Mouse (Mus musculus): ENCODE results near the gene Gm281.

The Gm281 gene

DNA sequence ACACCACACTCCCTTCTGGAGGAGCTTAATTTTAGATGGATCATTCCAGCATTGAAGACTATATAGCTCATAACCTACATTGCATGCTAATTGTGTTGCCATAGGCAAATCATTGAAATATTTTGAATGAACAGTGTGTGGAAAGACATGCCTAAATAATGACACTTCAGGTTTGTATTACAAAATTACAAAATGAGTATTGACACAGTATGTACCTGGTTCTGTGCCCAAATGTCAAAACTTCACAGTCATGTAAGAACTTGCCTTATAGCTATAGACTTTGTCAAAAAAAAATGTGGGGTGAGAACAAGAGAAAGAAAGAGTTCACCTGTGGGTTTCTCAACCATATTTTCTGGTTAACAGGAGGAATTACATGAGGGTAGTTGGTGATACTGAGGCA, 52.9 kb downstream of the Gm281 start:
- no peak for DNase-seq (ENCODE audit: extremely low read depth, low read depth)

DNA sequence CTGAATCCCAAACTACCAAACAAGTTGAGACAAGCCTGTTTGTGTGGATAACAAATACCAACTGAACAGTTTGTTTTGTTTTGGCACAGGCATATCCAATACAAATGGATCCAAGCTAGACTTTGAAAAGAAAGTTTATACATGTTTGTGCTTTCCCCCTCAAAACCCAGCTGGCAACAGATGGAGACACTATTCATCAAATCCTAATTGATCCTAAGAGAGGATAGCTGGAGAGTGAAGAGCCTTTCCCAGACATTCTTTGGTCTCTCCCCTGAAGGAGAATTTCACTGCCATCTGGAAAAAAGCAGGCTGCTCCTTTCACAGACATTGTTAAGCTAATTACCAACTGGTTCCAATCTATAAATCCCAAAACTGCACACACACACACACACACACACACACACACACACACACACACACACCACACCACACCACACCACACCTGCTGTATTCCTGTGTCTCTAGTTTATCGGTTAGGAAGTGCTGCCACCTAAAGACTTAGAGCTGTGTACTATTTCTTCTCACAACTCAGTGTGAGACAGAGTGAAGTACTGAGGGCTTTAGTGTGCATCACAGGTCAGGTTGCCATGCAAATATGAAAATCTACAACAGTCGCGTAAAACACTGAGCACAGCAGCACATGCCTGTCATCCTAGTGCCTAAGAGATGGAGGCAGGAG, 101.3 kb downstream of the Gm281 start:
- DNase-seq (ENCODE audit: extremely low read depth, low read depth), result no peak

DNA sequence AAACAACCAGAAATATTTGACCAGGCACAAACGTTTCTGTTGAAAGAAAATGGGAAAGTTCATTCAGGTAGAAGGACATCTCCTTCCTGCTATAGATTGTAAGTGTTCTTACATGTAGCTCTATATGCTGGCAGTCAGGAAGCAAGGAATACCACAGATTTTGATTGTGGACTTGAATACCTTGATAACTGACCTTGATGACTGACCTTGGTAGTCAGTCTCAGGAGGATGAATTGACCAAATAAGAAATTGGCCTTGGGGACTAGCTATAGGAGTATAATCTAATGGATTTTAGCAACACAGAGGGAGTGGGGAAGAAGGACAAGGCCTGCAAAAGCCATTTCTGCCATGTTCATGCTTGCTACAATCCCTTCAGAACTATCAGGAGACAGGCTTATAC, 123.8 kb downstream of the Gm281 start:
- no peak for DNase-seq (ENCODE audit: extremely low read depth, low read depth)

DNA sequence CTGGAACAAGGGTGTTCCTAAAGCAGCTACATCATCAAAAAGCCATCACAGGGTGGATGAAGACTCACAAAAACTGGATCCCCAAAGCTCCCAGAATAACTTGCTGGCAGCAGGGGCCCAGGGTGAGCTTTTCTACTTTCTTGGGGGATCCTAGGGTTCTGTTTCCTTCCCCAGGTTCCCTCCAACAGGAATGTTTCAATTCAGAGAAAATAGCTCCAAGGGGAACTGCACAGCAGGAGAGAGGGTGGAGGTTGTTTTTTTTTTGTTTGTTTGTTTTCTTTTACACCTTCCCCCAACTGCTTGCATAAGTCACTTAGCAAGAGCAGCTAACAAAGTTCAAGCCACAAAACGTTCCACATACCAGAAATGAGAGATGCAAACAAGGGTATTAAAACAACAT, 124.3 kb downstream of the Gm281 start:
- DNase-seq (ENCODE audit: extremely low read depth, low read depth), result no peak

DNA sequence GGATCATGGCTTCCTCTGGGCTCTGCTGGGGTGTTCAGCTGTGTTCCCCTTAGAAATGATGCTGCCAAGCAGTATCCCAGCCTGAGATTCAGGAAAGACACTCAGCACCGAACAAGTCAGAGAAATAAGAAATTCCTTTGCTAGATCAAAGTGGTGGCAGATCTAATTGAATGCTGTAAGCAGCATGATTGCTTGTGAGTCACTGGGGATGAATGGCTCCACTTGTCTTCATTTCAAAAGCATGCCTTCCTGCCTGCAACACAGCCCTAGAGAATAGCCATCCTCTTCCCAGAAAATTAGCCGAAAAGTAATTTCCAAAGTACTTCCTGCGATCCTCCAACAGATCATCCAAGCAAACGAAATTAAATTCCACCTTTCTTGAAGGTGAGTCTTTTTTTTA, 131.3 kb downstream of the Gm281 start:
- no peak for DNase-seq (ENCODE audit: extremely low read depth, low read depth)

DNA sequence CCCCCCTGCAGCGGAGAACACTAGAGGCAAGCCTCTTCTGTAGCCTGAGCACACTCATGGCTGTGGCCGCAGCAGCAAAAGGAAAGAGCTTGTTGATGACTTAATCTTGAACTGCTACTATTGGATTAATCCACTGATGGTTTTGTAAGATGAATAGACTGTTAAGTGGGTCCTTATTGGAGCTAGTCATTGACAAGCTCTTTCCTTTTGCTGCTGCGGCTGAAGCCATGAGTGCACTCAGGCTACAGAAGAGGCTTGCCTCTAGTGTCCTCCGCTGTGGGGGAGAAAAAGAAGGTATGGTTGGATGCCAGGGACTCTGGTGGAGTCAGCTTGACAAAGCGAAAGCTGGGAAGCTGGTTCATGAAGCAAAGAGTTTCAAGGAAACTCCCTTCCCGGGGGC, 135.9 kb downstream of the Gm281 start:
- DNase-seq (ENCODE audit: extremely low read depth, low read depth), result no peak

DNA sequence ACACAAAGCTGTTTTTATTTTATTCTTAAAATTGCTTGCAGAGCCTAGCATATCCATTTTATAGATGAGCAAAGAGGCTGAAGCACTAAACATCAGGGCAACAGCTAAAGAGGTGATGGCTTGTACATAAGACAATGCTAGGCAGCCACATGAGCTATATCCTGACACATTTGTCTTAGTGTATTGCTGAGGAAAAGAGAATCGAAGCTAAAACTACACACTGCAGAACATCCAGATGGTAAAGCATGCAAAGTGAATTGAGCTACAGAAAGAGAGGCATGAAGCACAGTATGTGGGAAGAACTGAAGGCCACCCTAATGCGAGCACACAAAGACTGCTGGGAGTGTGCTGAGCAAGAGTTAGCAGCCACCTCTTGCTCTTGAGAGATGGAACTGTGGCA, 143.1 kb downstream of the Gm281 start:
- no peak for DNase-seq (ENCODE audit: extremely low read depth, low read depth)

DNA sequence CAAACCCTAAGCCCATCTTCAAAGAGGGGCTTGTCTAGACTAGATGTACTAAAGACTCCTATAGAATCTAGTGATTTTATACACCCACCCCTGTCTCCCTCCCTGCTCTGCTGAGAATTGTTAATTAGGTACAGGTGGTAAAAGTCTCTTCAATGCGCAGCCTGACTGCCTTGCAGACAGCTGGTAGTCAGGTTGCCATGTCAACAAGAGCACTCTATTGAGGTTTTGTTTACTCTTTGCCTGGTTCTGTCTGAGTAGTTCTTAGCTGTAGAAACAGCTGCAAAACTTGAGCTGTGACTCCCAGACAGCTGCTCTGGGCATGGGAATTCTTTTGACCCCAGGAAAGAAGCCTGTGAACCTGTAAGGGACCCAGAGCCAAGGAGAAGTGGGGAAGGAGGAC, 143.6 kb downstream of the Gm281 start:
- DNase-seq (ENCODE audit: extremely low read depth, low read depth), result no peak

Measured in MEL-GATA-1-ER (cell line).